Mouse (Mus musculus) cortical plate, adult 2 months (tissue): ENCODE measurements around the gene Jarid2.

Source experiments
- CTCF ChIP-seq: fragments of 200-500 bp; IDR thresholded peaks from 2 replicates; pipeline ENCODE4 v1.5.1; 2011; ENCODE audit warnings: mild to moderate bottlenecking, control low read depth, low read length; ENCODE audit not compliant: insufficient read depth; ENCODE audit errors: extremely low read depth
- POLR2A ChIP-seq: fragments of 200-500 bp; IDR thresholded peaks from 2 replicates; pipeline ENCODE4 v1.6.1; 2011; ENCODE audit warnings: mild to moderate bottlenecking, low read length, control low read depth; ENCODE audit not compliant: insufficient read depth; ENCODE audit errors: extremely low read depth

DNA sequence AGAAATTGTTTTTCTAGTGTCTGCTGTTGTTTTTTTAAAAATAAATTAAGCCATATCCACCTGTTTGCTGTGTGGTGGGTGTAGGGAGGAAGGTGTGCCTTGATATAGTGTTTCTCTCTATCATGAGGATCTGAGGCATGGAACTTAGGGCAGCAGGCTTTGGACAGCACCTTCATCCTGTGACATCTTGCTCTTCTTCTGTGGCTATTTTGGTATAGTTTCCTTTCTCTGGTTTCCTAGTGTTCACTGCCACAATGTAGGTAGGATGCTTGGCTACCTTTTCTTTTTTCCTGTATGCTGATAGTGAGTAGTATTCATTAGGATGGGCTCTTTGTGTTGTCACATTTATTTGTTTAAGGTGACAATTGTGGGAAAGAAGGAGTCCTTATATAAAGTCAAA lies 69.9 kb downstream of the Jarid2 start:
- TF ChIP-seq CTCF, result no peak
- TF ChIP-seq POLR2A, result no peak
